Mouse (Mus musculus): Measurements from ENCODE around the gene Casz1.

The Casz1 gene

GRCm38 (mm10) chr4:148844921-148845320 is 40.7 kb downstream of the Casz1 start:
- ATAC-seq (ENCODE audit: low TSS enrichment), result no peak

- no peak for ATAC-seq (ENCODE audit: low TSS enrichment)
These were observed 42.0 kb downstream of the Casz1 start for GRCm38 (mm10) chr4:148846203-148846602.

GRCm38 (mm10) chr4:148846724-148847123 is 42.5 kb downstream of the Casz1 start:
- ATAC-seq (ENCODE audit: low TSS enrichment), result no peak

- peak; percentile 50; the same call in 1 of the 2 replicates for ATAC-seq (ENCODE audit: low TSS enrichment)
These were observed 43.4 kb downstream of the Casz1 start for GRCm38 (mm10) chr4:148847636-148848035.

- no peak for ATAC-seq (ENCODE audit: low TSS enrichment)
These were observed 45.2 kb downstream of the Casz1 start for GRCm38 (mm10) chr4:148849437-148849836.

- no peak for ATAC-seq (ENCODE audit: low TSS enrichment)
These were observed 48.8 kb downstream of the Casz1 start for GRCm38 (mm10) chr4:148853057-148853456.

- ATAC-seq (ENCODE audit: low TSS enrichment), result no peak
These were observed 49.9 kb downstream of the Casz1 start for GRCm38 (mm10) chr4:148854093-148854492.

- no peak for ATAC-seq (ENCODE audit: low TSS enrichment)
These were observed 51.3 kb downstream of the Casz1 start for GRCm38 (mm10) chr4:148855527-148855926.

GRCm38 (mm10) chr4:148856216-148856615 is 52.0 kb downstream of the Casz1 start:
- no peak for ATAC-seq (ENCODE audit: low TSS enrichment)

GRCm38 (mm10) chr4:148857398-148858084 is 53.3 kb downstream of the Casz1 start:
- ATAC-seq (ENCODE audit: low TSS enrichment), result no peak

GRCm38 (mm10) chr4:148858194-148858593 is 54.0 kb downstream of the Casz1 start:
- ATAC-seq (ENCODE audit: low TSS enrichment), result no peak

- no peak for ATAC-seq (ENCODE audit: low TSS enrichment)
These were observed 55.2 kb downstream of the Casz1 start for GRCm38 (mm10) chr4:148859415-148859814.

- no peak for ATAC-seq (ENCODE audit: low TSS enrichment)
These were observed 55.8 kb downstream of the Casz1 start for GRCm38 (mm10) chr4:148859906-148860491.

- no peak for ATAC-seq (ENCODE audit: low TSS enrichment)
These were observed 56.4 kb downstream of the Casz1 start for GRCm38 (mm10) chr4:148860636-148861035.

GRCm38 (mm10) chr4:148866812-148867470 is 62.7 kb downstream of the Casz1 start:
- ATAC-seq (ENCODE audit: low TSS enrichment), result no peak

GRCm38 (mm10) chr4:148867721-148868397 is 63.6 kb downstream of the Casz1 start:
- no peak for ATAC-seq (ENCODE audit: low TSS enrichment)

- no peak for ATAC-seq (ENCODE audit: low TSS enrichment)
These were observed 65.3 kb downstream of the Casz1 start for GRCm38 (mm10) chr4:148869566-148869965.

GRCm38 (mm10) chr4:148870496-148870895 is 66.3 kb downstream of the Casz1 start:
- no peak for ATAC-seq (ENCODE audit: low TSS enrichment)

- ATAC-seq (ENCODE audit: low TSS enrichment), result no peak; the same call in 1 of the 2 replicates
These were observed 67.6 kb downstream of the Casz1 start for GRCm38 (mm10) chr4:148871751-148872334.

GRCm38 (mm10) chr4:148872372-148872771 is 68.1 kb downstream of the Casz1 start:
- no peak for ATAC-seq (ENCODE audit: low TSS enrichment)

- ATAC-seq (ENCODE audit: low TSS enrichment), result no peak
These were observed 68.6 kb downstream of the Casz1 start for GRCm38 (mm10) chr4:148872783-148873182.

- no peak for ATAC-seq (ENCODE audit: low TSS enrichment)
These were observed 71.9 kb downstream of the Casz1 start for GRCm38 (mm10) chr4:148876166-148876565.
